35 mouse cellular contexts compared by ENCODE assay signal in the genomic region with DNA sequence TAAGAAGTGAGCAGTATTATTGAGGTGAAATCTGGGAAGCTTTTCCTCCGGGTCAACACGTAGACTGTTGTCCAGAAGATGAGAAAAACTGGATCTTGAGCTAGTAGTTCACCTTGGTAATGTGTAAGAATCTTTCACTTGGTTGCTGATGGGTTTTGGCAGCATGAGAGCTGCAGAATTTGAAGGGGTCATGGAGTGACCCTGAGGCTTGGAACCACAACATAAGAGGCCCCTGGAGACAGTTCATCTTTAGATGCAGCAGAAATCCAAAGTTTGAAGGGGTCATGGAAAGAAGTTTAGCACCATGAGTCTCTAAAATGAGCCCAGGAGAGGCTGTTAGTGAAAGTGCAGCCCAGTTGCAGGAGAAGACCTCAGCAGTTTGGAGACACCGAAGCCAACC.
"Had no signal": no experiment of that assay in that cellular context is flagged by ENCODE, and none has a peak within 500 bp of the region (broad histone marks: within the 10 kb centered on the region; RNA-seq: fewer than 3 reads in every experiment).

No protein-coding gene starts in this region.

- H3K4me1 ChIP-seq: heart, embryonic 10.5 days; heart, embryonic 12.5 days; hindbrain, embryonic 10.5 days; hindbrain, embryonic 12.5 days; hindbrain, embryonic 13.5 days; hindbrain, embryonic 15.5 days; intestine, embryonic 15.5 days; kidney, embryonic 15.5 days had no signal

- H3K27ac ChIP-seq: heart, embryonic 10.5 days; heart, embryonic 13.5 days; heart, embryonic 15.5 days; hindbrain, embryonic 10.5 days; hindbrain, embryonic 12.5 days; hindbrain, embryonic 13.5 days; hindbrain, embryonic 14.5 days; hindbrain, embryonic 15.5 days; hindbrain, postnatal 0 days; intestine, embryonic 15.5 days; kidney, embryonic 15.5 days; kidney, postnatal 0 days; layer of hippocampus, adult 2 months had no signal

- DNase-seq: heart, postnatal 10 days; heart, postnatal 14 days; heart, postnatal 36 days; heart, postnatal 4 days; kidney, adult 11 months; kidney, adult 18-20 months; kidney, adult 2 months; kidney, adult 8-10 months; kidney, adult 9 months; kidney, postnatal 10 days; kidney, postnatal 14 days; kidney, postnatal 25 days; kidney, postnatal 36 days; kidney, postnatal 4 days; layer of hippocampus, adult 9-11 months; layer of hippocampus, postnatal 36 days had no signal

- H3K9me3 ChIP-seq: heart, embryonic 10.5 days; heart, embryonic 12.5 days; heart, embryonic 13.5 days; heart, embryonic 15.5 days; hindbrain, embryonic 10.5 days; hindbrain, embryonic 12.5 days; hindbrain, embryonic 13.5 days; hindbrain, embryonic 15.5 days; intestine, embryonic 15.5 days; kidney, embryonic 15.5 days had no signal

- H3K4me2 ChIP-seq: heart, embryonic 11.5 days; heart, embryonic 12.5 days; heart, embryonic 13.5 days; hindbrain, embryonic 12.5 days; hindbrain, embryonic 13.5 days; hindbrain, embryonic 14.5 days; hindbrain, embryonic 15.5 days; intestine, embryonic 15.5 days; kidney, embryonic 15.5 days had no signal

- H3K27me3 ChIP-seq: heart, embryonic 12.5 days; heart, embryonic 13.5 days; heart, embryonic 15.5 days; hindbrain, embryonic 12.5 days; hindbrain, embryonic 13.5 days; hindbrain, embryonic 15.5 days; intestine, embryonic 15.5 days; kidney, embryonic 15.5 days had no signal

- H3K36me3 ChIP-seq: heart, embryonic 10.5 days; heart, embryonic 12.5 days; heart, embryonic 13.5 days; heart, embryonic 15.5 days; hindbrain, embryonic 10.5 days; hindbrain, embryonic 12.5 days; hindbrain, embryonic 13.5 days; hindbrain, embryonic 15.5 days; intestine, embryonic 15.5 days; kidney, embryonic 15.5 days had no signal

- H3K4me3 ChIP-seq: heart, embryonic 10.5 days; heart, embryonic 12.5 days; heart, embryonic 13.5 days; heart, embryonic 15.5 days; hindbrain, embryonic 10.5 days; hindbrain, embryonic 12.5 days; hindbrain, embryonic 13.5 days; hindbrain, embryonic 15.5 days; intestine, embryonic 15.5 days; kidney, embryonic 15.5 days; layer of hippocampus, adult 2 months had no signal

- ATAC-seq: hindbrain, embryonic 16.5 days; hindbrain, postnatal 0 days; inflammation-experienced regulatory T-cells, adult 6 months; intestine, embryonic 15.5 days; intestine, embryonic 16.5 days; intestine, postnatal 0 days had no signal

- H3K9ac ChIP-seq: heart, embryonic 12.5 days; heart, embryonic 13.5 days; heart, embryonic 15.5 days; hindbrain, embryonic 12.5 days; hindbrain, embryonic 13.5 days; hindbrain, embryonic 14.5 days; hindbrain, embryonic 15.5 days; intestine, embryonic 15.5 days; kidney, embryonic 15.5 days had no signal
